Mouse (Mus musculus): ENCODE results near the gene Slc9c1. TPM values are rescaled to one million over a fixed set of nuclear protein-coding genes. Genes with fewer than 3 reads are reported as not detected.
A peak's percentile ranks its signal among the peaks of the same experiment; 100 is the strongest.
"Not testable (repeated sequence)": the region's sequence is repeated elsewhere in the genome, so short reads cannot be mapped to it uniquely, and the experiment has no call there.

Gene Slc9c1
- not detected for polyA plus RNA-seq (2012; fragmentation: generic; extraction: Trizol)

- TF ChIP-seq TCF12 (IDR thresholded peaks at IDR 0.05; ENCODE audit: insufficient read depth, poor library complexity, severe bottlenecking) (no peak), SRF (IDR thresholded peaks at IDR 0.05; ENCODE audit: control insufficient read depth, insufficient read length, low read depth) (no peak), MAX (IDR thresholded peaks at IDR 0.05; ENCODE audit: low read depth) (no peak), E2F4 (IDR thresholded peaks at IDR 0.05; ENCODE audit: insufficient read depth) (no peak), POLR2AphosphoS2 (IDR thresholded peaks at IDR 0.05; ENCODE audit: insufficient read length, low read depth) (no peak), CEBPB (IDR thresholded peaks at IDR 0.05; ENCODE audit: insufficient read depth, poor library complexity, severe bottlenecking) (no peak), USF1 (IDR thresholded peaks at IDR 0.05; ENCODE audit: low read depth) (no peak), POLR2A (IDR thresholded peaks at IDR 0.05; ENCODE audit: insufficient read length, low read depth) (no peak), MYOD1 (IDR thresholded peaks at IDR 0.05; ENCODE audit: control insufficient read depth in 1 of 3, insufficient read length in 2 of 3, low read depth in 2 of 3) (no peak), TCF3 (IDR thresholded peaks at IDR 0.05; ENCODE audit: insufficient read length, low read depth) (no peak), MYOG (IDR thresholded peaks at IDR 0.05; ENCODE audit: control insufficient read depth in 1 of 3, insufficient read depth in 1 of 3, insufficient read length in 2 of 3, low read depth in 2 of 3) (no peak), REST (IDR thresholded peaks at IDR 0.05; ENCODE audit: insufficient read depth, insufficient read length) (no peak)
- Histone ChIP-seq H3K27me3 (ENCODE audit: control insufficient read depth, insufficient read depth, insufficient read length) (peaks cover 17% of the 10 kb centered on the region), H3K4me3 (no peak within 1 kb of the TSS), H3ac (ENCODE audit: control insufficient read depth, insufficient read length) (no peak within 1 kb of the TSS), H3K4me2 (ENCODE audit: low read depth) (no peak within 1 kb of the TSS), H3K36me3 (ENCODE audit: control insufficient read depth, insufficient read depth) (no peaks in the 10 kb centered on the region), H3K79me2 (ENCODE audit: control insufficient read depth, insufficient read depth) (no peaks in the 10 kb centered on the region)
These were observed at the start of gene Slc9c1 for GRCm38 (mm10) chr16:45535009-45535408. TSS of gene Slc9c1 (plus strand) at chr16:45535309.

DNA sequence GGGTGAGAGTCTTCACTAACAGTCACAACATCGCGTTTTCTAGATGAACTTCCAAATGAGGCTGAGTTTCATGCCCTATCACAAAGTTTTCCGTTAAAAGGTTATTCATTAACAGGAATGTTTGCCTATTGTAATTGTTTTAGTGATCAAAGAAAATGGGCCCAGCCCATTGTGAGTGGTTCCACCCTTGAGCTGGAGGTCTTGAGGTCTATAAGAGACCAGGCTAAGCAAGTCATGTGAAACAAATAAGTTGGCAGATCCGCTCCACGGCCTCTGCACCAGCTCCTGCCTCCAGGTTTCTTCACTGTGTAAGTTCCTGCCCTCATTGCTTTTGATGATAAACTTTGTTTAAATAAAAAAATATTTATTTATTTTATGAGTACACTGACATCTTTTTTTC is 42.2 kb upstream of the Slc9c1 start, which contains the start of gene Gm609:
Gene Gm609 (minus strand): TSS at position 43 of the 400 bp plus-strand sequence.
- peaks cover 8% of the 10 kb centered on the region for H3K27me3 ChIP-seq (ENCODE audit: control insufficient read depth, insufficient read depth, insufficient read length)

DNA sequence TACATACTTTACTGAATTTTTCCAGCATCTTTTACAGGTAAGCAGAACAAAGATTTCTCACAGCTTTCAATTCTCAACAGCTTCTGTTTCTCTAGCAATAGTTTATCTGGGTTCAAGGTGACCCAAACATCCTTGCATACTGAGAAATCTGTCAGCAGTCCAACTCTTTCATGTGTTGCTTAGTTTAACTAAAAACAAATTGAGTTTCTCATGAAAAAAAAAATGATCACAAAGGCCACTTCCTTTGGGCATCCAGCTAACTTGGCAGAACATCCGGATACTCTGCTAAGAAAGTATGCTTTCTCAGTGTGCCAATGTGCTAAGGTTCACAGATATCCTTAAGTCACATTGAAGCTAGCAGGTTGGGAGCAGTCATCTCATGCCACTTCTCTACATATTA is 39.8 kb upstream of the Slc9c1 start:
- peaks cover 4% of the 10 kb centered on the region for H3K27me3 ChIP-seq (ENCODE audit: control insufficient read depth, insufficient read depth, insufficient read length)
- H3K79me2 ChIP-seq (ENCODE audit: control insufficient read depth, insufficient read depth) = no peaks in the 10 kb centered on the region
- no peak overlapping the region for H3K4me2 ChIP-seq (ENCODE audit: low read depth)
- no peaks in the 10 kb centered on the region for H3K36me3 ChIP-seq (ENCODE audit: control insufficient read depth, insufficient read depth)
- TF ChIP-seq REST (IDR thresholded peaks at IDR 0.05; ENCODE audit: insufficient read depth, insufficient read length) (no peak), TCF12 (IDR thresholded peaks at IDR 0.05; ENCODE audit: insufficient read depth, poor library complexity, severe bottlenecking) (no peak), SRF (IDR thresholded peaks at IDR 0.05; ENCODE audit: control insufficient read depth, insufficient read length, low read depth) (no peak), POLR2AphosphoS2 (IDR thresholded peaks at IDR 0.05; ENCODE audit: insufficient read length, low read depth) (no peak), POLR2A (IDR thresholded peaks at IDR 0.05; ENCODE audit: insufficient read length, low read depth) (no peak), MAX (IDR thresholded peaks at IDR 0.05; ENCODE audit: low read depth) (no peak), TCF3 (IDR thresholded peaks at IDR 0.05; ENCODE audit: insufficient read length, low read depth) (no peak), MYOD1 (IDR thresholded peaks at IDR 0.05; ENCODE audit: control insufficient read depth in 1 of 3, insufficient read length in 2 of 3, low read depth in 2 of 3) (no peak), E2F4 (IDR thresholded peaks at IDR 0.05; ENCODE audit: insufficient read depth) (no peak), MYOG (IDR thresholded peaks at IDR 0.05; ENCODE audit: control insufficient read depth in 1 of 3, insufficient read depth in 1 of 3, insufficient read length in 2 of 3, low read depth in 2 of 3) (no peak)
- no peak overlapping the region for H3K4me3 ChIP-seq
- H3ac ChIP-seq (ENCODE audit: control insufficient read depth, insufficient read length) = no peak overlapping the region

More for the DNA sequence above, 42.2 kb upstream of the Slc9c1 start, which contains the start of gene Gm609:
- no peak within 1 kb of the TSS for H3ac ChIP-seq (ENCODE audit: control insufficient read depth, insufficient read length)
- H3K4me2 ChIP-seq (ENCODE audit: low read depth) = no peak within 1 kb of the TSS
- no peaks in the 10 kb centered on the region for H3K36me3 ChIP-seq (ENCODE audit: control insufficient read depth, insufficient read depth)
- TF ChIP-seq POLR2AphosphoS2 (IDR thresholded peaks at IDR 0.05; ENCODE audit: insufficient read length, low read depth) = no peak
- TF ChIP-seq SRF (IDR thresholded peaks at IDR 0.05; ENCODE audit: control insufficient read depth, insufficient read length, low read depth) = no peak
- no peak for TF ChIP-seq REST (IDR thresholded peaks at IDR 0.05; ENCODE audit: insufficient read depth, insufficient read length)
- TF ChIP-seq POLR2A (IDR thresholded peaks at IDR 0.05; ENCODE audit: insufficient read length, low read depth) = no peak
- TF ChIP-seq CEBPB (IDR thresholded peaks at IDR 0.05; ENCODE audit: insufficient read depth, poor library complexity, severe bottlenecking) = no peak
- TF ChIP-seq MAX (IDR thresholded peaks at IDR 0.05; ENCODE audit: low read depth) = no peak
- TF ChIP-seq TCF3 (IDR thresholded peaks at IDR 0.05; ENCODE audit: insufficient read length, low read depth) = no peak
- no peak for TF ChIP-seq E2F4 (IDR thresholded peaks at IDR 0.05; ENCODE audit: insufficient read depth)
- no peak for TF ChIP-seq TCF12 (IDR thresholded peaks at IDR 0.05; ENCODE audit: insufficient read depth, poor library complexity, severe bottlenecking)
- no peak for TF ChIP-seq MYOG (IDR thresholded peaks at IDR 0.05; ENCODE audit: control insufficient read depth in 1 of 3, insufficient read depth in 1 of 3, insufficient read length in 2 of 3, low read depth in 2 of 3)
- TF ChIP-seq MYOD1 (IDR thresholded peaks at IDR 0.05; ENCODE audit: control insufficient read depth in 1 of 3, insufficient read length in 2 of 3, low read depth in 2 of 3) = no peak
- TF ChIP-seq USF1 (IDR thresholded peaks at IDR 0.05; ENCODE audit: low read depth) = no peak
- no peak within 1 kb of the TSS for H3K4me3 ChIP-seq
- no peaks in the 10 kb centered on the region for H3K79me2 ChIP-seq (ENCODE audit: control insufficient read depth, insufficient read depth)

DNA sequence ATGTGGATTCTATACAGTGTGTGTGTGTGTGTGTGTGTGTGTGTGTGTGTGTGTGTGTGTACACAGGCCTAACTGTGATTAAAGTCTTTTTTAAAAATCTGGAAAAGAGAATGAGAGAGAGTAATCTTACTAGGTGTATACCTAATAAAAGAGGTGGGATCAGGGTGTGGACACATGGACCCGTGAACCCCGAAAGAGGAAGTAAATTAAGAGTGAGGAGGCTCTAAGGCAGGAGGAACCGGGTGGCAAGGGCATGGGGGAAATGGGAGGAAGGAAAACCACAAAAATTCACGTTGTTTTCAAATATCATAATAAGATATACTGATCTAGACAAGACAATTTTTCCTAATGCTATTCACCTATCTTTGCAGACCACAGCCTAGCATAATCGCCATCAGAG is 9.6 kb upstream of the Slc9c1 start:
- H3K79me2 ChIP-seq (ENCODE audit: control insufficient read depth, insufficient read depth) = no peaks in the 10 kb centered on the region
- no peaks in the 10 kb centered on the region for H3K27me3 ChIP-seq (ENCODE audit: control insufficient read depth, insufficient read depth, insufficient read length)
- H3K4me2 ChIP-seq (ENCODE audit: low read depth) = no peak overlapping the region
- H3K4me3 ChIP-seq = no peak overlapping the region
- no peaks in the 10 kb centered on the region for H3K36me3 ChIP-seq (ENCODE audit: control insufficient read depth, insufficient read depth)
- TF ChIP-seq CEBPB (IDR thresholded peaks at IDR 0.05; ENCODE audit: insufficient read depth, poor library complexity, severe bottlenecking) = no peak
- no peak for TF ChIP-seq MAX (IDR thresholded peaks at IDR 0.05; ENCODE audit: low read depth)
- no peak overlapping the region for H3ac ChIP-seq (ENCODE audit: control insufficient read depth, insufficient read length)

DNA sequence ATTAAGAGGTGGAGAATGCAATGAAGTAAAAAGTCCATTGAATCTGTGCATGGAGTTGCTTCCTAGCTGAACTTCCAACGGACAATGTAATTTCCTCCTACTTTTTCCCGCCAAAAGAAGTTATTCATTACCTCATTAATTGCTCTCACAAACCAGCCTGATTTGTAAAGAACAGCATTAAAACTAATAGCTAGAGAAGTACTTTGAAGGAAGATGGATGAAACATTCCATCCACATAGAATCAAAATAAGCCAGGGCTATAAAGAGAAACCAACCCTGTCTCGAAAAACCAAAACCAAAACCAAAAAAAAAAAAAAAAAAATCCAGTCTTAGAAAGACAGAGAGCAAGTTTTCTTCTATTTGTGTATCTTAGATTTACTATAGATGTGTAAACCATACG is 3.2 kb upstream of the Slc9c1 start, which contains the start of gene Gm17783:
Gene Gm17783 (minus strand): TSS at position 101 of the 400 bp plus-strand sequence.
- no peak for TF ChIP-seq MAX (IDR thresholded peaks at IDR 0.05; ENCODE audit: low read depth)
- TF ChIP-seq E2F4 (IDR thresholded peaks at IDR 0.05; ENCODE audit: insufficient read depth) = no peak
- no peak for TF ChIP-seq USF1 (IDR thresholded peaks at IDR 0.05; ENCODE audit: low read depth)
- no peak for TF ChIP-seq POLR2A (IDR thresholded peaks at IDR 0.05; ENCODE audit: insufficient read length, low read depth)
- no peak for TF ChIP-seq POLR2AphosphoS2 (IDR thresholded peaks at IDR 0.05; ENCODE audit: insufficient read length, low read depth)
- H3K36me3 ChIP-seq (ENCODE audit: control insufficient read depth, insufficient read depth) = no peaks in the 10 kb centered on the region
- H3K27me3 ChIP-seq (ENCODE audit: control insufficient read depth, insufficient read depth, insufficient read length) = peaks cover 17% of the 10 kb centered on the region
- no peaks in the 10 kb centered on the region for H3K79me2 ChIP-seq (ENCODE audit: control insufficient read depth, insufficient read depth)
- H3ac ChIP-seq (ENCODE audit: control insufficient read depth, insufficient read length) = no peak within 1 kb of the TSS
- H3K4me3 ChIP-seq = no peak within 1 kb of the TSS
- peak within 1 kb of the TSS; percentile 12 for H3K4me2 ChIP-seq (ENCODE audit: low read depth)

- H3ac ChIP-seq (ENCODE audit: control insufficient read depth, insufficient read length); H3K36me3 ChIP-seq (ENCODE audit: control insufficient read depth, insufficient read depth); H3K4me2 ChIP-seq (ENCODE audit: low read depth); H3K27me3 ChIP-seq (ENCODE audit: control insufficient read depth, insufficient read depth, insufficient read length); H3K79me2 ChIP-seq (ENCODE audit: control insufficient read depth, insufficient read depth); H3K4me3 ChIP-seq: not testable (repeated sequence)
These were observed 3.2 kb downstream of the Slc9c1 start for GRCm38 (mm10) chr16:45538342-45538741.
